Mouse (Mus musculus): Measurements from ENCODE around the gene AC192777.2. TPM values are rescaled to one million over a fixed set of nuclear protein-coding genes. Genes with fewer than 3 reads are reported as not detected.
"Not testable (repeated sequence)": the region's sequence is repeated elsewhere in the genome, so short reads cannot be mapped to it uniquely, and the experiment has no call there.

AC192777.2 gene
- not detected in 3 replicates for total RNA-seq (2017)

DNA sequence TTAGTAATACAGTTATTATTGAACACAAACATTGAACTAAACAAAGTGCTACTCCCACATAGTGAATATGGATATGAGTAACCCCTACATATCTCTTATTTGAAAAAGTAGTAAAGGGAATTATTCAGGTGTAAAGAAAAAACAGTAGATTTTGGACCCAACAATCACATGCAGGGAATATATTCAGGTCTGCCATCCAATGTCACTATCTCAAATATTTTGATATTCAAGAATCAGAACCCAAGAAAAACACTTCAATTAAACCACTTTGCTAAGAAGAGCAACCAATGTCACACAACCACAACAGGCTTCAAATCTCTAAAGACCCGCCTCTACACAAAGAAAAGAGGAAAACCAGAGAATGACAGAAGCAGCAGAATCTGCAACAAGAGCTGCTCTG lies at the start of gene AC192777.2:
AC192777.2 (plus strand) TSS at position 301 of the 400 bp plus-strand sequence.
- not testable (repeated sequence) for ATAC-seq (replicated peaks; ENCODE audit: insufficient number of reproducible peaks, low FRiP score, low TSS enrichment, poor library complexity, severe bottlenecking)

DNA sequence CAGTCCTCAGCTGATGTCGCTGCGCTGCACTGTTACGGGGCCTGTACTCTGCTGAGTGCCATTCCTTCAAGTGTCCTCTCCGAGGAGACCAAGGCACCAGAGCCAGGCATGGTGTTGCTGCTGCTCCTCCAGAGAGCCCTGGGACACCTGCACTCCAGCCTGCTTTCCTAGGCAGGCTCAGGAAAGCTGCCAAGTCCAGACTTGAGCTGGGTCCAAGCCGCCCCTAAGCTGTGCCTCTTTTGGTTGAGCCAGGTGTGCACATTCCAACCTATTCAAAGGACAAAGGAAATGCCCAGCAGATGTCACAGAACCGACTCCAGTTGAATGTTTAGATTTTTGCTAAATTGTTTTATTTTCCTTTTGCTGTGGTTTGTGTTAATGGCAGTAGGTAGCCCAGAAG lies 20.9 kb downstream of the AC192777.2 start:
- peak; percentile 35 for ATAC-seq (replicated peaks; ENCODE audit: insufficient number of reproducible peaks, low FRiP score, low TSS enrichment, poor library complexity, severe bottlenecking)

GRCm38 (mm10) chr17:40116877-40117276 lies 21.6 kb downstream of the AC192777.2 start:
- ATAC-seq (replicated peaks; ENCODE audit: insufficient number of reproducible peaks, low FRiP score, low TSS enrichment, poor library complexity, severe bottlenecking), result not testable (repeated sequence)

Other genes with a start within 250 kb of the AC192777.2 start
- not detected in 3 replicates for gene Esp38, start 144.9 kb upstream of the AC192777.2 start, total RNA-seq (2017)
- not detected in 3 replicates for gene Pgk2, start 113.2 kb downstream of the AC192777.2 start, total RNA-seq (2017)
- 0.58 TPM in 1 of 3 replicates, not detected in the others for gene Crisp3, start 146.8 kb downstream of the AC192777.2 start, total RNA-seq (2017)
- gene Crisp1, start 223.8 kb downstream of the AC192777.2 start, total RNA-seq (2017), result 0.49 TPM in 1 of 3 replicates, not detected in the others

Measured in monocyte, adult 5-6 weeks (primary cell).